Mouse (Mus musculus) embryonic facial prominence, embryonic 12.5 days (tissue): ENCODE results near the gene Ggct. TPM values are rescaled to one million over a fixed set of nuclear protein-coding genes. Genes with fewer than 3 reads are reported as not detected.
A peak's percentile ranks its signal among the peaks of the same experiment; 100 is the strongest.

Experiments used
- ATAC-seq: fragments of 200-750 bp; cut with Nextera tagmentation; 2 replicates; pipeline ENCODE4 v1.8.0; 2017; ENCODE audit not compliant: insufficient number of reproducible peaks, insufficient read depth, low FRiP score, low TSS enrichment
- H3K27ac ChIP-seq: fragments of 300-500 bp; sonication (generic); 2 replicates; pipeline ENCODE4 v1.5.1; 2016; ENCODE audit warnings: mild to moderate bottlenecking
- H3K27me3 ChIP-seq: fragments of 300-500 bp; sonication (generic); 2 replicates; pipeline ENCODE4 v1.6.1; 2016; ENCODE audit warnings: mild to moderate bottlenecking, moderate library complexity
- H3K36me3 ChIP-seq: fragments of 300-500 bp; sonication (generic); 2 replicates; pipeline ENCODE4 v1.6.1; 2016; ENCODE audit warnings: mild to moderate bottlenecking
- H3K4me1 ChIP-seq: fragments of 300-500 bp; sonication (generic); 2 replicates; pipeline ENCODE4 v1.6.1; 2016
- H3K4me2 ChIP-seq: fragments of 300-500 bp; sonication (generic); replicated peaks from 2 replicates; pipeline ENCODE4 v1.6.1; 2016; ENCODE audit warnings: mild to moderate bottlenecking, moderate library complexity
- H3K4me3 ChIP-seq: fragments of 300-500 bp; sonication (generic); 2 replicates; pipeline ENCODE4 v1.5.1; 2016; ENCODE audit warnings: mild to moderate bottlenecking
- H3K9ac ChIP-seq: fragments of 300-500 bp; sonication (generic); 2 replicates; pipeline ENCODE4 v1.6.1; 2016; ENCODE audit warnings: mild to moderate bottlenecking, moderate library complexity
- H3K9me3 ChIP-seq: fragments of 300-500 bp; sonication (generic); 2 replicates; pipeline ENCODE4 v1.6.1; 2016; ENCODE audit warnings: mild to moderate bottlenecking, moderate library complexity
- WGBS: fragments of 180-500 bp; shearing (Covaris S2); methylation state at CpG from one replicate; pipeline ENCODE4 v1.1.7; 2016; 5-methylcytosine and 5-hydroxymethylcytosine counted together
- polyA plus RNA-seq: library from polyadenylated mRNA; unstranded; fragments of >200 nt; fragmentation: Nextera tagmentation; extraction: Ambion mirVana; gene quantifications from 2 replicates; pipeline ENCODE4 v1.2.1, GENCODE M21; 2016

Ggct gene
- polyA plus RNA-seq, 1 experiment from 2014 or later, result 9.8 TPM

DNA sequence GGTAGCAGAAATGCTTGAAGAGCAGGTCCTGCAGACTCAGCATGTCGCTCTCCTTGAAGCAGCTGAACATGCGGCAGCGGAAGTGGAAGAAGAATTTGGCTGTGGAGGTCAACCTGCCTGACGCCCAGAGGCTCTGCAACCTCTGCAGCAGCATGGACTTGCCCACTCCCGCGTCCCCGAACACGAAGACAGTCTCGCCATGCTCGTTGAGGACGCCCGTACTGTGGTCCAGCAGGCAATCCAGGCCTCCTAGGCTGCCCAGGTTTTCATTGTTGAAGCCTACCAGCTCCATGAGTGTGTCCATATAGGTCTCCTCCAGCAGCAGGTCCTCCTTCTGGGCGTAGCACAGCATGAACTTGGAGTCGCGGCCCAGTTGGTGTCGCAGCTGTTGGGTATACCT, 48.2 kb downstream of the Ggct start:
- H3K9ac ChIP-seq, result no peak overlapping the region
- no peak overlapping the region for H3K27ac ChIP-seq
- WGBS, result 77% methylated on average over 16 of the region's 16 CpGs
- peaks cover 25% of the 10 kb centered on the region for H3K27me3 ChIP-seq
- ATAC-seq, result no peak
- no peaks in the 10 kb centered on the region for H3K36me3 ChIP-seq
- peaks cover 7% of the 10 kb centered on the region; the same call in 1 of the 2 replicates for H3K4me1 ChIP-seq
- H3K4me2 ChIP-seq, result no peak overlapping the region
- H3K9me3 ChIP-seq, result no peaks in the 10 kb centered on the region
- H3K4me3 ChIP-seq, result no peak overlapping the region

DNA sequence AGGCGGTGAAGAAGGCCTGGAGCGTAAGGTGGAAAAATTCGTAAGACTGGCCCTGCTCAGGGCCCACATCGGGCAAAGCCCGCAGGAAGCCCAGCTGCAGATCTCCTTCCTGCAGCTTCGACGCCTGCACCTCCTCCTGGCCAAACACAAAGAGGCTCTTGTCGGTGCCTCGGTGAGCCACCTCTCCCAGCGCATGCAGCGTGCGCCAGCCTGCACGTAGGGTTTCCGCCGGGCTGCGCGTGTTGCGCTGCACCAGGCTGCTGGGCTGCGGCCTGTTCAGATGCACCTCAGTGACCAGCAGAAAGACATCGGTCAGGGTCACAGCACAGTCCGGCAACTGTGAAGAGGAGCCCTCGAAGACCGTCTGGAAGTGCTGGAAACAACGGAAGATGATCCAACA, 49.0 kb downstream of the Ggct start:
- peaks cover 25% of the 10 kb centered on the region for H3K27me3 ChIP-seq
- H3K4me2 ChIP-seq, result peak overlapping the region; percentile 29
- H3K4me1 ChIP-seq, result peaks cover 7% of the 10 kb centered on the region; the same call in 1 of the 2 replicates
- no peak overlapping the region for H3K9ac ChIP-seq
- H3K27ac ChIP-seq, result no peak overlapping the region
- H3K36me3 ChIP-seq, result no peaks in the 10 kb centered on the region
- no peaks in the 10 kb centered on the region for H3K9me3 ChIP-seq
- WGBS, result 47% methylated on average over 24 of the region's 24 CpGs
- ATAC-seq, result no peak
- no peak overlapping the region for H3K4me3 ChIP-seq

DNA sequence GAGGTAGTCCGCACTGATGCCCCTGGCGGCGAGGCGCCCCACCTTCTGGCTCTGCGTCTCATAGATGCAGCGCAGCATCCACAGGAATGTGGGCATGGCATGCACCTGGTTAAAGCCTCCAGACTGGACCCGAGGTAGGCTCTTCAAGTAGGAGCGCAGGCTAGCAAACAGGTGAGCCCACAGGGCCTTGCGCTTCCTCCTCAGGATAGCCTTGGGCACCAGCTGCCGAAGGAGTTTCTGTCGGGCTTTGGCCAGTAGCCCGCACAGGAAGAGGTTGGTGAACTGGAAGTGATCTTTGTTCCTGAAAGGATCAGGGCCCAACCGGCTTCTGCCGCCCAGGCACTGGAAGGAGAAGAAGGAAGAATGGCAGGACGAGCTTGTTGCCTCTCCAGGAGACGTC, 49.5 kb downstream of the Ggct start:
- H3K36me3 ChIP-seq, result no peaks in the 10 kb centered on the region
- H3K4me2 ChIP-seq, result no peak overlapping the region
- H3K9me3 ChIP-seq, result no peaks in the 10 kb centered on the region
- no peak overlapping the region for H3K27ac ChIP-seq
- no peak overlapping the region for H3K4me3 ChIP-seq
- 55% methylated on average over 16 of the region's 16 CpGs for WGBS
- peaks cover 7% of the 10 kb centered on the region; the same call in 1 of the 2 replicates for H3K4me1 ChIP-seq
- H3K9ac ChIP-seq, result no peak overlapping the region
- H3K27me3 ChIP-seq, result peaks cover 25% of the 10 kb centered on the region
- ATAC-seq, result no peak

DNA sequence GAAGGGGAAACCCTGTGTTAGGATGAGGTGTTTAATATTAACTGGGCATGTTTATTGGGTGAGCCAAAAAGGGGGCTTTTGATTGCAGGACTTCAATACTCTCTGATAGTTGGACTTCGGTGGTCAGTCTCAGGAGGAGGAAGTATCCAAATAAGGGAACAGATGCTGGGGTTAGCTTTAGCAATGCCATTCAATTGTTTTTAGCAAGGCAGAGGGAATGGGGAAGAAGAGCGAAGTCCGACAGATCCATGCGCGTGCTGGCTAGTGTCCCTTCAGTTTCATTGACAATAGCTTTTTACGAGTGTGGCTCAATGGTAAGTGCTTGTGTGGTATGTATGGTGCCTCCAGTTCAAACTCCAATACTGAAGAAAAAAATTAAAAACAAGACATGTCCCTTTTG, 51.6 kb downstream of the Ggct start:
- Histone ChIP-seq H3K27me3 (peaks cover 25% of the 10 kb centered on the region), H3K36me3 (no peaks in the 10 kb centered on the region), H3K9ac (no peak overlapping the region), H3K9me3 (no peaks in the 10 kb centered on the region), H3K4me2 (no peak overlapping the region), H3K4me3 (no peak overlapping the region), H3K4me1 (peaks cover 7% of the 10 kb centered on the region; the same call in 1 of the 2 replicates), H3K27ac (no peak overlapping the region)
- 93% methylated on average over 6 of the region's 6 CpGs for WGBS
- ATAC-seq, result no peak

DNA sequence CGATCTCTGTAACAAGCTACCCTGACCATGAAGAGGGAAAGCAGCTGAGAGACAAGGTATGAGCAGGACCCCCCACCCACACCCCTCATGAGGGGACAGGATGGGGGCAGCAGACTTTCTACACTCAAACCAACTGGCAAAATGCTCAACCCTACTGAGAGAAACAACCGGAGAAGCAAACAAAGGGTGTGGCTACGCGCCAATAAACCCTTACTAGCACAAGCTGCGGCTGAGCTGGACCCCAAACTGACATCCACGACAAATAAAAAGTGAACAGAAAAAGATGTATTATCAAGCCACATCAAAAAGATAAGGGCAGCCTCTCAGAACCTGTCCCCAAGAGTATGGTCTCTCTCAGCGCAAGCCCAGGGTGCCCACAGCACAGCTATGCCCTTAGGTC, 52.6 kb downstream of the Ggct start:
- WGBS, result 80% methylated on average over 7 of the region's 7 CpGs
- no peak overlapping the region for H3K4me3 ChIP-seq

DNA sequence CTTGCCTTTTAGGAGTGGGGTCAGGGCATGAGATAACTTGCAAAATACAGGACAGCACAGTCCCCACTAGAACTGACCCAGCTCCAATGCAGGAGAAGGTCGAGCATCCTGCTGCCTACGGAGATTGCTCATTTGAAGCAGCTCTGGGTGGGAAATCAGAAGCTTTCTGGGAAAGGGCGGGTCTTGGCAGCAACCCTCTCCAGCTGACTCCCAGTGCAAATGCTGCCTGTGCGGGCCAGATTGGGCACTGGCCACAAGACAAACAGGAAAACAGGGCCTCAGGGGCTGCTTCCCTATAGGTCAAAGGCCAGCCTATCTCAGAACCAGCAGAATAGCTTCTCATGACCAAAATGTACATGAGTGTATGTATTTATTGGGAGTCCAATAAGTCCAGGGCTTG, 53.1 kb downstream of the Ggct start:
- Histone ChIP-seq H3K9ac (no peak overlapping the region), H3K27ac (no peak overlapping the region), H3K9me3 (no peaks in the 10 kb centered on the region), H3K27me3 (peaks cover 17% of the 10 kb centered on the region), H3K4me3 (no peak overlapping the region), H3K4me1 (peaks cover 7% of the 10 kb centered on the region; the same call in 1 of the 2 replicates), H3K36me3 (no peaks in the 10 kb centered on the region), H3K4me2 (no peak overlapping the region)
- WGBS, result 48% methylated on average over 4 of the region's 4 CpGs
- no peak for ATAC-seq

More for the DNA sequence above, 52.6 kb downstream of the Ggct start:
- no peak for ATAC-seq
- H3K4me1 ChIP-seq, result peaks cover 7% of the 10 kb centered on the region; the same call in 1 of the 2 replicates
- H3K9me3 ChIP-seq, result no peaks in the 10 kb centered on the region
- H3K4me2 ChIP-seq, result no peak overlapping the region
- H3K36me3 ChIP-seq, result no peaks in the 10 kb centered on the region
- peaks cover 20% of the 10 kb centered on the region for H3K27me3 ChIP-seq
- no peak overlapping the region for H3K27ac ChIP-seq
- H3K9ac ChIP-seq, result no peak overlapping the region

DNA sequence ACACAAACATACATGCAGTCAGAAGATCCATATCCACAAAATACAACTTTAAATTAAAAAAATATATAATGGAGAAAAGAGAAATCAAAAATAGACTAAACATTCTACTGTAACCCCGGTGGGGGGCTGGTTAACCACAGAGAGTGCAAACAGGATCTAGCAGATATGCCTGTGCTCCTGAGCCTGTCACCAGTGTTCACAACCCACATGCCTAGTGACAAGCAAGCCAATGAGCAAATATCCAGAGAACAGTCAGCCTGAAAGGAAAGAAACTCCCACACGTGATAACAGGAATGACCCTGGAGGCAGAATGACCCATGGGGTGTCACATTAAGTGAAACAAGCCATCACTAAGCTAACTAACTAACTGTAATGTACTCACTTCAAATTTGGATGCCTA, 56.3 kb downstream of the Ggct start:
- Histone ChIP-seq H3K4me1 (0 out of 2 replicates have a peak, but pooled peaks cover 2% of the 10 kb centered on the region), H3K9ac (no peak overlapping the region), H3K9me3 (no peaks in the 10 kb centered on the region), H3K27me3 (no peaks in the 10 kb centered on the region; the same call in 1 of the 2 replicates), H3K4me3 (no peak overlapping the region), H3K4me2 (no peak overlapping the region), H3K36me3 (no peaks in the 10 kb centered on the region), H3K27ac (no peak overlapping the region)
- 77% methylated on average over 2 of the region's 2 CpGs for WGBS
- ATAC-seq, result no peak

DNA sequence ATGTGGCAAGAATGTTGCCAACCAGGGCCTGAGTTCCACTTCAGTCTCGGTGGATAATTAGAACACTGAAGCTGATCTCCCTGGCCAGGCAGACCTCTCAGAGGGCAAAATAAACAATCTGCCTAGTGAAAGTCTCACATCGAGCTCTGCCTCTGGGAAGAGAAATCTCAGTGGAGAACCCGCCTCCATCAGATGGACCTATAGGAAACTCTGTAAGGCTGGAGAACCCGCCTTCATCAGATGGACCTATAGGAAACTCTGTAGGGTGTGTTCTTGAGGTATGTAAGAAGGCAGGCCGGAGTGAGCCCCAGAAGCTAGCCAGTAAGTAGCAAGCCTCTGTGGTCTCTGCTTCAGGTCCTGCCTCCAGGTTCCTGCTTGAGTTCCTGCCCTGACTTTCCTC, 57.8 kb downstream of the Ggct start:
- Histone ChIP-seq H3K4me1 (no peaks in the 10 kb centered on the region), H3K9ac (no peak overlapping the region), H3K27ac (no peak overlapping the region), H3K36me3 (no peaks in the 10 kb centered on the region), H3K4me2 (no peak overlapping the region), H3K4me3 (no peak overlapping the region), H3K27me3 (no peaks in the 10 kb centered on the region; the same call in 1 of the 2 replicates), H3K9me3 (no peaks in the 10 kb centered on the region)
- WGBS, result 64% methylated on average over 5 of the region's 5 CpGs
- no peak for ATAC-seq

DNA sequence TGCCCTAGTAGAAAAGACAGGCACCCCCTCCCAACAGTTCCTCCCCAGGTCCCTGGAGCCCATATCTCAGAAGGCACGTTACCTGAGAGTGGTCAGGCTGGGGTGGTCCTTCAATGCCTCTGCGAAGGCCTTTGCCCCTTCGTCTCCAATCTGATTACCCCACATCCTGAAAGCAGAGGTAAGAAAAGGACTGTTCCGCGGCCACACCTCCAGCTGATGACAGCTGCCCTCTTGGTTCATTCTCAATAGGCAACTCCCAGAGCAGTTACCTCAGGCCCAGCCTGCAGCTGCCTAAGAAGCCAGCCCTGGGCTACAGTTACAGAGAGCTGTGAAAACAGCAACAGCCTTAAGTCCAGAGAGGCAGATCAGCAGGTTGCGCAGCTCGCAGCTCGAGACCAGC, 58.4 kb downstream of the Ggct start:
- H3K27ac ChIP-seq, result no peak overlapping the region
- ATAC-seq, result no peak
- no peaks in the 10 kb centered on the region; the same call in 1 of the 2 replicates for H3K27me3 ChIP-seq
- H3K4me3 ChIP-seq, result no peak overlapping the region
- H3K9ac ChIP-seq, result no peak overlapping the region
- WGBS, result 85% methylated on average over 8 of the region's 8 CpGs
- H3K4me2 ChIP-seq, result no peak overlapping the region
- H3K4me1 ChIP-seq, result no peaks in the 10 kb centered on the region
- H3K36me3 ChIP-seq, result no peaks in the 10 kb centered on the region
- no peaks in the 10 kb centered on the region for H3K9me3 ChIP-seq

DNA sequence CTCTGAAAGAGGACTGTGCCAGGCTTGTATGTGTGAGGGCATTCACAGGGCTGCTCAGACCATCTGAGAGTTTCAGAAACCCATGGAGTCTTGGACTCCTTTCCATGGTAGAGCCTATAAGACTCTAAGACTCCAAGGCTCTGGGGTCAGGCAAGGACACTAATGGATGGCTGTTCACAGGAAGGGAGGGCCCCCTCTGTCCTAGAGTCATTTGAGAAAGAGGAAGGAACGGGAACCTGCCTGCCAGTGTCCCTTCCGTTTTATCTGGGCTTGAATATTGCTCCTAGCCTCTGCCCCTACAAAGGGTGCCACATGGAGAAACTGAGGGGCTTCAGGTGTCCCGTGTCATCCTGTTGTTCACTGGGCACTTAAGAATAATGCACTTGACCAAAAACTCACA, 58.9 kb downstream of the Ggct start:
- H3K36me3 ChIP-seq, result no peaks in the 10 kb centered on the region
- no peak overlapping the region for H3K4me2 ChIP-seq
- ATAC-seq, result no peak
- no peak overlapping the region for H3K27ac ChIP-seq
- H3K4me3 ChIP-seq, result no peak overlapping the region
- H3K9ac ChIP-seq, result no peak overlapping the region
- H3K27me3 ChIP-seq, result no peaks in the 10 kb centered on the region; the same call in 1 of the 2 replicates
- no peaks in the 10 kb centered on the region for H3K9me3 ChIP-seq
- 70% methylated on average over 3 of the region's 3 CpGs for WGBS
- no peaks in the 10 kb centered on the region for H3K4me1 ChIP-seq

DNA sequence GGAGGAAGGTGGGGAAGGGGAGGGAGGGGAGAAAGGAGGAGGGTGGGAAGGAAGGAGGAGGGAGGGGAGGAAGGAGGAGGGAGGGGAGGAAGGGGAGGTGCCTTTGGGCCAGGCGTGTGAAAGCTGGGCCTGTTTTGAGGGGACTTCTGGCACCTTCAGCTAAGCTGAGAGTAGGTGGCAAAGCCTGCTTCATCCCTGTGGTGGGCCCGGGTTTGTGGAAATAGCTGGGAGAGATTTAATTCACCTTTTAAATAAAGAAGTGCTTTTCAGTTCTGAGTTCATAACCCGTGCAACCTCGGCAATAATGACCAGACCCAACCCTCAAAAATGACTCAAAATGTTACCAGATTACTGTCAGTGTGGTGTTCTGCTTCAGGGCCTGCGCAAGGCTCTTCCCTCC, 59.5 kb downstream of the Ggct start:
- Histone ChIP-seq H3K36me3 (no peaks in the 10 kb centered on the region), H3K9ac (no peak overlapping the region), H3K27me3 (no peaks in the 10 kb centered on the region), H3K4me2 (no peak overlapping the region), H3K27ac (no peak overlapping the region), H3K9me3 (no peaks in the 10 kb centered on the region), H3K4me1 (no peaks in the 10 kb centered on the region), H3K4me3 (no peak overlapping the region)
- 69% methylated on average over 5 of the region's 5 CpGs for WGBS
- no peak for ATAC-seq
